Mouse (Mus musculus) monocyte, adult 2 months (primary cell): ENCODE results near the gene Kndc1.

Source experiments
- DNase-seq, 2 experiments: peaks; one replicate each; pipeline ENCODE4 v3.0.0; 2022; ENCODE audit warnings: low spot score in 2 of 2, low read depth in 1 of 2

The Kndc1 gene

DNA sequence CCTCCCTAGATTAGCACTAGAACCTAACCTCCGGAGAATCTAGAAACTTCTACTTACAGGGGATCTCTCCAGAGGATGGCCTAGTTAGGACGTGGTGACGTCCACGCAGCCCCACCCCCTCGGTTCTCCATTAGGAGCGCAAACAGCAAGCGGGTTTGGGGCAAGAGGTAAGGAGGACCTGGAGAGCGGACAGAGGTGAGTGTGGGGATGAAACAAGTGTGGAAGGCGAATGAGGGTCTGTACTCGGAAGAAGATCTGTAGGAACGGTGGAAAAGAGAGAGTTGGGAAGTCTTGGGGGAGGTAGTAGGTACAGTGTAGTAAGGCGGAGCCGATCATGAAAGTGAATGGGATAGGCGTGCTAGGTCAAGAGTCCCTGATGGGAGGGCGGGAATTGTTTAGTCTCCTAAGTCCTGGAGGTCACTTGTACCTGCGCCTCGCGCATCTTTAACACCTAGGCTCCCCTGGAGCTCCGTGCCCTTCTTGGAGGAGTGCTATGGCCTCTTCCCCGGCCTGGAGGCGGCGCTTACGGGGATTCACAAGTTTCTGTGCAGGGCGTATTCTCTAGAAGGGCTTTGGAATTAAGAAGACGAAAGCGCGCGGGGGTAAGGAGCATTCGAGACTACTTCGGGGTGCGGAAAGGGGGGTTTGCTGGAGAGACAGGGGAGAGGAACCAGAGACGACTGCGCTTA lies 55.9 kb downstream of the Kndc1 start:
- no peak for DNase-seq

GRCm38 (mm10) chr7:139951079-139951478 lies 56.6 kb downstream of the Kndc1 start:
- DNase-seq: no peak

DNA sequence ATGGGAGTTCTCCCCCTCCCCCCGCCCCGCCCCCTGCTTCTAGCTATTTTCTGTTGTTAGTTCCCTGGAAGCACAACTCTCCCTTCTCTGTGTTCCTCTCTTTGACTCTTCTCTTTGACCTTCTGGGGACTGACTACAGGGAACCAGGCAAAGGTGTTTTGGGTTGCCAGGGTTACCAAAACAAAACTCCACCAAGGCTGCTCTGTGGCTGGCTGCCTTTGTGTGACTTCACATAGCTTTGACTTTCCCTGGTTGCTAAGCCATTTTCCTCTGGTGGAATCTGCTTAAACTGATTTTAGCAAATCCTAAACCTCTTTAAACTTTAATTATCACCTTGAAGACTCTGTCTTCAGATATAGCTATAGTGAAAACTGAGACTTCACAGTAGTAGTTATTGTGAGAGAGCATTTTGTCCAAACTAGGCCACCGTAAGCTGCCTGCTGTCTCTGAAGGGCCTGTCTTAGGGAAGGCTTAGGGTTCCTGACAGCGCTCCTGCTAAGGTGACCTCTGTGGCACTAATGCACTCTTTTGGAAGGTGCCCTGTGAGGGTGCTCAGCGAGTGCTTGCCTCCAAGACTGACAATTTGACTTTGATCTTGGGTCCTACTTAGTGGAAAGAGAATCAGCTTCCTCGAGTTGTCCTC lies 57.6 kb downstream of the Kndc1 start:
- no peak for DNase-seq

DNA sequence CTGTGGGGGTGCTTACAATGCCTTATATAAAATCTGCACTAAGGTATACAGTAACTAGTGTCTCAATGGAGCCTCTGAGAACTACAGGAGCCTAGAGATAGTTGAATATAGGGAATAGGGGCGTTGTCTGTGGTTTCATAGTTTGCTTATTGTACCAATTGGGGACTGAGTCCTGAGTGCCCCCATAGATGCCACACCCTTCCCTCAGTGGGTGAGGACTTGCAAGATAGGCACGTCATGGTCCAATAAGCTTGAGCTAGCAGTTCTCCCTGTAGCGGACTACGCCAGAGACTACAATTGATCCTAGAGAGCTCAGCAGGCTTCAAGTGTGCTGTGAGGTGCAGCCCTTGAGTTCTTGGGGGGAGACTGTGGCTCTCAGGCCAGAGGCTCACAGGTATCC lies 61.0 kb downstream of the Kndc1 start:
- no peak for DNase-seq

DNA sequence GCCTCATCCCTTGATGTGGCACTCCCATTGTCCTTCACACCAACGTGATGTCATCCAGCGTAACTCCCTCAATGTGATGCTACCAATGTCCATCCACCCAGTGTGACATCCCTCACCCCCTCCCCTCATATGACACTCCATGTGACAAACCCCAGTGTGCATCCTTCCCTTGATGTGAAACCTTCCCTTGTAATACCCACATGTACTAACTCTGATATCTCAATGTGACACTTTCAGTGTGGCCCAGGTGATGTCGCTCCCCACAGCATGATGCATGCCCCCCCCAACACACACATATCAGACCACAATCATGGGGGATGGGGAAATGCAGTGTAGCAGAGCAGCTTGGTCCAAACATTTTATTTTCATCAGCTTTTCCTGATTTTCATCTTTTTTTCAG lies 62.2 kb downstream of the Kndc1 start:
- no peak for DNase-seq

GRCm38 (mm10) chr7:139957437-139957836 lies 62.9 kb downstream of the Kndc1 start:
- no peak for DNase-seq

- no peak for DNase-seq
Observed at GRCm38 (mm10) chr7:139957958-139958357, 63.5 kb downstream of the Kndc1 start.

GRCm38 (mm10) chr7:139961141-139961540 lies 66.6 kb downstream of the Kndc1 start:
- DNase-seq: no peak

DNA sequence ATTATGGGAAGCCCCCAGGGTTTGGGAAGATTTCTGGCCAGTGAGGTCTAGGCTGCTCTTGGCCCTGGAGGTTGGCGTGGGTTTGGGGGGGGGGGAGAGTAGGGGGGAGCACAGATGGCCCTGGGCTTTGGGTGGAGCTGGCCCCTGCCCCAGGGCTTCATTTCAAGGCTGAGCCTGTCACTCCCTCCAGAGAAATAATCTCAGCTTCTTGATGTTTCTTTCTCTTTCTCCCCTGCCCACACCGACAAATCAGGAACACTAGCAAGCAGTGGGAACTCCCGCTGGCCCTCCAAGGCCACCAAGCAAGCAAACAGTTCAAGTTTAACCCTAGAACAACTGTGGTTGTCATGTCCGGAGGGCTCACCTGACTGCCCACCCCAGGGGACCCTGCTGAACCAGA lies 69.3 kb downstream of the Kndc1 start:
- no peak for DNase-seq

DNA sequence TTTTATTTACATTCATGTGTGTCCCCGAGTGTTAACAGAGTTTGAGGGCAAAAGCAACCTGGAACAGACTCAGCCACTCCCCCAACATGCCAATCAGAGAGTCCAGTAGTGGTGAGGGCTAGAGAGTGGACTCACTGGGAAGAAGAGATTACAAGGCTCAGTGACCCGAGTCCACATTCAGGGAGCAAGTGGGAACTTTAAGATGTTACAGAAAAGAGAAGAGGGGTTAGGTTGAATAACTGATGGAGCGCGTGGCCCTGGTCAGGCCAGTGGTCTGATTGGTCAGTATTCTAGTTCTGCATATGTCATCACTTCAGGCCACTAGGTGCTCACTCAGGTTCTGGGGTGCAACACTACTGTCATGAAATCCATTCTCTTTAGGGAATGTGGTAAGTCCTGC lies 72.7 kb downstream of the Kndc1 start:
- no peak for DNase-seq

- no peak for DNase-seq
Observed at GRCm38 (mm10) chr7:139968428-139968827, 73.9 kb downstream of the Kndc1 start.

- peak in 1 of 2 experiments; percentile 62 for DNase-seq
Observed at GRCm38 (mm10) chr7:139969348-139970130, 75.0 kb downstream of the Kndc1 start.

DNA sequence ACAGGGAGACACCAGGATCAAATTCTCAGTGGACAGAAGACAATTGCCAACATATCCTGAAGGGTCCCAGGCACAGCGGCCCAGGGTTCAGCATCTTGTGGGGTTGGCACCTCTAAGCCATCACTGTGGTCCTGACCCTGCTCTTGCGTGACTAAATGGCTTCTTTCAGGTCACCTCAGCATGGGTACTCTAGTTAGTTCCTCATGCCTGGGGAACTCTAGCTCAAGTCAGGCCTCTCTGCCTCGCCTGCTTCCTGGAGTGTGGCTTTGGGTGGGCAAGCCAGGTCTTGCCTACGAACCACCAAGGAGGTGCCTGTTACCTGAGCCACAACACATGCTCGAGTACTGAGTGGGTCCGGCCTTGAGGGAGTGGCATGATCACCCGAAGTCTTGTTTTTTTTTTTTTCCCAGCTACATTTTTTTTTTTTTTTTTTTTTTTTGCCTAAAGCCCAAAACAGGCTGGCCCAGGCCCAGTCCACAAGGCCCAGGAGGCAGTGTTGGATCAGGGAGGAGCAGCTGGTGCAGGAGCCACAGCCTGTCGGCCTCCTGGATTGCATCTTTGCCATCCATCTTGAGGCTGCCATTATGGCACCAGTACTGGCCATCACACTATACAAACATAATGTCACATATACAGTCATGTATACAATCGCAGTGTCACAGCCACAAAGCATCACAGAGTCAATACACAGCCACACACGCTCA lies 75.9 kb downstream of the Kndc1 start:
- no peak for DNase-seq

GRCm38 (mm10) chr7:139970979-139971378 lies 76.5 kb downstream of the Kndc1 start:
- DNase-seq: no peak

DNA sequence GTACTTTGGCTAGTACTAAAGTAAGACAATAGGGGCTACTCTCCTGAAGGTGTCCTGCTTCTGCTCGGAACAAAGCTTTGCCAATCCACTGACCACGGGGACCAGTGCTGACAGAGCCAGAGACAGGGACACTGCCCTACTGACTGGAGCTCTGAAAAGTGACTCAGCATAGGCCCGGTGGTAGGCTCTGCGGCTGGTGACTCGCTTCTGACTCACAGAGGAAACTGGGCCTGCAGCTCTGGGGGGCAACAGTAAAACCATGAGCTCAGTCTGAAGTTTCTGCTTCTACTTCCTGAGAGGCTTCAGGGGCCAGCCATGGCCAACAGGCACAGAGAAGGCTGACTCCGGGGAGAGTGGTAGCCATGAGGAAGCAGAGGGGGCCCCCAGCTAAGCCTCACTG lies 76.9 kb downstream of the Kndc1 start:
- no peak for DNase-seq

DNA sequence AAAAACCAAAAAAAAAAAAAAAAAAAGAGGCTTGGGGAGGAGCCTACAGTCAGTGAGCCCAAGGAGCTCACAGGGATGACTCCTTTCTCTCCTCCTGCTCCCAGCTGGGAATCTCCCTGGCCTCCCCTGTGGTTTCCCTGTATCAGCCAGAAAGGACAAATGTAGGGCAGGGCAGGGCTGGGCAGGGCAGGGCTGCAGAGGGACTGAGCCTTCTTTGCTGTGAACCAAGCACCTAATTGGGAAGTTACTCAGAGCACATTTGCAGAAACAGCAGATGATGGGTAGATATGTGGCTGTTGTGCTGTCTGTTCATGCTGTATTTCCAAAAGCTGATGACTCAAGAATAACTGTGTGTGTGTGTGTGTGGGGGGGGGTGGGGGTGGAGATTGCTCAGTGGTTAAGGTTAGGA lies 78.4 kb downstream of the Kndc1 start:
- no peak for DNase-seq

DNA sequence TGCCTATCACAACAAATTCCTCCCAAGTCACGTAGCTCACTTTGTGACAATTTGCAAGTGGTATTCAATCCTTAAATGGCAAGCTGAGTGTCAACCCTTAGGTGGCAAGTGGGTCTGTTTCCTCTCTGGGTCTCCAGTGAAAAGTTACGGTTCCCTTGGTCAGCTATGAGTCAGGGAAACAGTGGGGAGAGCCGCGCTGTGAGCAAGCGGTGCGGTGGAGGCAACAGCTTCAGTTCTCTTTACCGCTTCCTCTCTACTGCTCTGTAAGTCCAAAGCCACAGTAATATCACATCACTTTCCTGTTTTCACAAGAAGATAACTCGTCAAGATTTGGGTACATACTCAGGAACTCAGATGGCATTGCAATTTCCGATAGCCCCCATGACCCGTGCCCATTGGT lies 79.8 kb downstream of the Kndc1 start:
- DNase-seq: peak; percentile 66 to 71

GRCm38 (mm10) chr7:139975471-139975870 lies 81.0 kb downstream of the Kndc1 start:
- no peak for DNase-seq

DNA sequence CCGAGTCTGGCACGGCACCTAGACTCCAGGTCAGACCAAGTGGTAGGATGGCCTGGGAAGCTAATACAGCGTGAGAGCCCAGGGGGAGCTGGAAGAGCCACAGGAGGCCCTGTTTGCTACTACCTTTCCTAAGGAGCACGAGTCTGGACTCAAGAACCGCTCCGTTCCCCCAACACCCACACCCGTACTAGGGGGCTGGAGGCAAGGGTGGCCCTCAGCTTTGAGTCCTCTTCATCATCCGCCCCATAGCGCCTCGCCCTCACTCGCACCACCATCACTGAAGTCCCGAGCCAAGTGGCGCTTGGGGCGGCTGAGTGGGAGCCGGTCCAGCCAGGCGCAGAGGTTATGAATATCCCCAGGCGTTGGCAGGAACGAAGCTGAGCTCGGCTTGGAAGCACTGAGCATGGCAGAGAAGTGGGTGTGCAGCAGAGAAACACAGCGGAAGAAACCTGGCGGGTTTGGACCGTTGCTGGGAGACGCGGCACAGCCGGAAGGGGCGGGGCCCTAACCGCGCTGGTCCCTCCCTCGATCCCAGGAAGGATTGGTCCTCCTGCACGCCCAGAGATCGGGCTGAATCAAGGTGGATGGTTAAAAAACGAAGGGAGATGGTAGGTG lies 83.9 kb downstream of the Kndc1 start, which contains the start of gene 6430531B16Rik:
6430531B16Rik (minus strand) TSS at position 478 of the 615 bp plus-strand sequence.
- peak in 1 of 2 experiments; percentile 62 for DNase-seq

DNA sequence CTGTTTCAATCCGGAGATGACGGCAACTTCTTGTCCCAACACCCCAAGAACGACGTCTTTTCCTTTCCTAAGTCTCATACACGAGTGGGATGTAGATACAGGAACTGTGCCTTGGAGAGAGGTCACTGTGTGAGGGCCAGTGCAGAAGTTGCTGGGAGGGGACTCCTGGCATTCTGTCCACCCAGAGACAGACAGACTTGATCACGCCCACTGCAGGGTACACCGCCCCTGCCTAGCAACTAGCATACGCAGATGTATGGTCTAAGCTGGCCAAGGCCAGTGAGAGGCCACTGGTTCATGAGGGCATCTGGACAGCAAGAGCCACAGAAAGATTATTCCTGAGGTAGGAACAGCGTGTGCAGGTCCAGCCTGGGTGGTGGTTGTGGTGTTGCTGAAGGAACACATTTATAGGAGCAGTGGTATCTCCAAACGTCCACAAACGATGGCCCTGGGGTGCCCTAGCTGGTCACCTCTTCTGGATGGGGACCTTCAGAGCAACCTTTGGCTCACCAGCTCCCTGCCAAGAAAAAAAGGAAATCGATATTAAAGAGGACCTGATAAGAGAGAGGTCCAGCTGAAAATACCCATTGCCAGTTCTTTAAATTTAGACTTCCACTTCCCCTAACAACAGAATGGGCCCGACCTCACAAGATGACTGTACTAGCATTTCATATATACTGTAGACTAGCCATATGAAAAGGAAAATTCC lies 84.7 kb downstream of the Kndc1 start:
- DNase-seq: no peak
